Mouse (Mus musculus) forebrain, embryonic 15.5 days (tissue): ENCODE measurements around the gene Nr5a2. TPM values are rescaled to one million over a fixed set of nuclear protein-coding genes. Genes with fewer than 3 reads are reported as not detected.

Experiments used
- ATAC-seq: fragments of 200-750 bp; cut with Nextera tagmentation; replicated peaks from 2 replicates; pipeline ENCODE4 v1.8.0; 2017; ENCODE audit warnings: mild to moderate bottlenecking, moderate TSS enrichment, moderate library complexity
- H3K27ac ChIP-seq: fragments of 300-500 bp; sonication (generic); replicated peaks from 2 replicates; pipeline ENCODE4 v1.5.1; 2015; ENCODE audit warnings: mild to moderate bottlenecking, inconsistent platforms
- H3K27me3 ChIP-seq: fragments of 300-500 bp; sonication (generic); 2 replicates; pipeline ENCODE4 v1.6.1; 2015; ENCODE audit warnings: inconsistent platforms
- H3K36me3 ChIP-seq: fragments of 300-500 bp; sonication (generic); 2 replicates; pipeline ENCODE4 v1.6.1; 2015; ENCODE audit warnings: mild to moderate bottlenecking, inconsistent platforms
- H3K4me1 ChIP-seq: fragments of 300-500 bp; sonication (generic); 2 replicates; pipeline ENCODE4 v1.6.1; 2015; ENCODE audit warnings: inconsistent platforms
- H3K4me2 ChIP-seq: fragments of 300-500 bp; sonication (generic); replicated peaks from 2 replicates; pipeline ENCODE4 v1.6.1; 2015; ENCODE audit warnings: mild to moderate bottlenecking, inconsistent platforms
- H3K4me3 ChIP-seq: fragments of 300-500 bp; sonication (generic); 2 replicates; pipeline ENCODE4 v1.5.1; 2015; ENCODE audit warnings: mild to moderate bottlenecking, inconsistent platforms
- H3K9ac ChIP-seq: fragments of 300-500 bp; sonication (generic); replicated peaks from 2 replicates; pipeline ENCODE4 v1.6.1; 2015; ENCODE audit warnings: mild to moderate bottlenecking, inconsistent platforms
- H3K9me3 ChIP-seq: fragments of 300-500 bp; sonication (generic); 2 replicates; pipeline ENCODE4 v1.6.1; 2016; ENCODE audit warnings: inconsistent platforms
- WGBS: fragments of 180-500 bp; shearing (Covaris S2); methylation state at CpG from one replicate; pipeline ENCODE4 v1.1.7; 2015; ENCODE audit warnings: mixed read lengths; 5-methylcytosine and 5-hydroxymethylcytosine counted together
- polyA plus RNA-seq: library from polyadenylated mRNA; unstranded; fragments of >200 nt; fragmentation: Nextera tagmentation; extraction: Ambion mirVana; gene quantifications from 2 replicates; pipeline ENCODE4 v1.2.1, GENCODE M21; 2015

The Nr5a2 gene
- polyA plus RNA-seq, 1 experiment from 2014 or later: 0.42 TPM

GRCm38 (mm10) chr1:136947394-136948126 lies 12.7 kb downstream of the Nr5a2 start:
- H3K4me1 ChIP-seq: peaks cover 32% of the 10 kb centered on the region
- H3K4me3 ChIP-seq: peak overlapping the region; percentile 39; the same call in 1 of the 2 replicates
- no peaks in the 10 kb centered on the region for H3K9me3 ChIP-seq
- peaks cover 89% of the 10 kb centered on the region for H3K27me3 ChIP-seq
- no peak overlapping the region for H3K9ac ChIP-seq
- H3K27ac ChIP-seq: no peak overlapping the region
- H3K4me2 ChIP-seq: peak overlapping the region; percentile 64
- no peaks in the 10 kb centered on the region for H3K36me3 ChIP-seq
- no peak for ATAC-seq
- WGBS: 1% methylated on average over 20 of the region's 20 CpGs

GRCm38 (mm10) chr1:136946806-136947393 lies 13.3 kb downstream of the Nr5a2 start:
- H3K9me3 ChIP-seq: no peaks in the 10 kb centered on the region
- peaks cover 86% of the 10 kb centered on the region for H3K27me3 ChIP-seq
- H3K27ac ChIP-seq: no peak overlapping the region
- H3K4me3 ChIP-seq: no peak overlapping the region
- under 1% methylated on average over 18 of the region's 18 CpGs for WGBS
- H3K4me1 ChIP-seq: peaks cover 26% of the 10 kb centered on the region
- no peaks in the 10 kb centered on the region for H3K36me3 ChIP-seq
- ATAC-seq: no peak
- no peak overlapping the region for H3K9ac ChIP-seq
- H3K4me2 ChIP-seq: no peak overlapping the region

DNA sequence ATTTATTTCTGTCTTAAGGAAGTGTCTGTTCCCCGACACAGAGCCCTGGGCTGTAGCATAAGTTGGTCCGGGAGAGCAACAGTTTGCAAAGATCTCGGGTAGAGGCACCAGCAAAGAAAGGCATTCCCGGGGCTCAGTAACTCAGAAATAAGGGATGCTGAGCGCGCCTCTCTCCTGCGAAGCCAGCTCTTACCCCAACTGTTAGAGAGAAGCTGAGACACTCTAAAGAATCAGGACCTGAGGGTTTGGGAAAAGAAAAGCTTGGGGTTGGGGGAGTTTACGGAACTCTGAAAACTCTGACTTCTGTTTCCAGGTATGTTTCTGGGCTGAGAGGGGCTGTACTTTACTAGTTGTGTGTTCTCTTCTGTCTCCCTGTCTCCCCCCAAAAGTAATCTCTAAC lies 13.8 kb downstream of the Nr5a2 start:
- Histone ChIP-seq H3K4me2 (no peak overlapping the region), H3K4me1 (peaks cover 26% of the 10 kb centered on the region), H3K9me3 (no peaks in the 10 kb centered on the region), H3K9ac (no peak overlapping the region), H3K27ac (no peak overlapping the region), H3K27me3 (peaks cover 82% of the 10 kb centered on the region), H3K36me3 (no peaks in the 10 kb centered on the region), H3K4me3 (no peak overlapping the region)
- WGBS: 3% methylated on average over 8 of the region's 8 CpGs
- no peak for ATAC-seq

- H3K4me3 ChIP-seq: no peak overlapping the region
- H3K27ac ChIP-seq: no peak overlapping the region
- no peak for ATAC-seq
- WGBS: under 1% methylated on average over 10 of the region's 10 CpGs
- H3K27me3 ChIP-seq: peaks cover 77% of the 10 kb centered on the region
- no peaks in the 10 kb centered on the region for H3K36me3 ChIP-seq
- H3K9me3 ChIP-seq: no peaks in the 10 kb centered on the region
- H3K9ac ChIP-seq: no peak overlapping the region
- H3K4me1 ChIP-seq: peaks cover 26% of the 10 kb centered on the region
- H3K4me2 ChIP-seq: 0 out of 2 replicates have a peak overlapping the region, but pooled peaks have one; percentile 6
Measured at GRCm38 (mm10) chr1:136945876-136946275, 14.4 kb downstream of the Nr5a2 start.

GRCm38 (mm10) chr1:136945426-136945825 lies 14.8 kb downstream of the Nr5a2 start:
- Histone ChIP-seq H3K9me3 (no peaks in the 10 kb centered on the region), H3K9ac (no peak overlapping the region), H3K4me1 (peaks cover 26% of the 10 kb centered on the region), H3K27me3 (peaks cover 77% of the 10 kb centered on the region), H3K27ac (no peak overlapping the region), H3K4me2 (0 out of 2 replicates have a peak overlapping the region, but pooled peaks have one; percentile 6), H3K4me3 (no peak overlapping the region), H3K36me3 (no peaks in the 10 kb centered on the region)
- WGBS: 1% methylated on average over 7 of the region's 7 CpGs
- ATAC-seq: no peak

- Histone ChIP-seq H3K4me1 (peaks cover 4% of the 10 kb centered on the region; the same call in 1 of the 2 replicates), H3K4me3 (no peak overlapping the region), H3K27me3 (peaks cover 36% of the 10 kb centered on the region), H3K9me3 (no peaks in the 10 kb centered on the region), H3K36me3 (no peaks in the 10 kb centered on the region), H3K9ac (no peak overlapping the region), H3K4me2 (no peak overlapping the region), H3K27ac (no peak overlapping the region)
- WGBS: 57% methylated on average over 5 of the region's 5 CpGs
- no peak for ATAC-seq
Measured at GRCm38 (mm10) chr1:136940603-136941002, 19.6 kb downstream of the Nr5a2 start.

GRCm38 (mm10) chr1:136939220-136939619 lies 21.0 kb downstream of the Nr5a2 start:
- whole genome bisulfite sequencing: 70% methylated on average over 1 of the region's 1 CpGs
- ATAC-seq: no peak
- H3K4me3 ChIP-seq: no peak overlapping the region

DNA sequence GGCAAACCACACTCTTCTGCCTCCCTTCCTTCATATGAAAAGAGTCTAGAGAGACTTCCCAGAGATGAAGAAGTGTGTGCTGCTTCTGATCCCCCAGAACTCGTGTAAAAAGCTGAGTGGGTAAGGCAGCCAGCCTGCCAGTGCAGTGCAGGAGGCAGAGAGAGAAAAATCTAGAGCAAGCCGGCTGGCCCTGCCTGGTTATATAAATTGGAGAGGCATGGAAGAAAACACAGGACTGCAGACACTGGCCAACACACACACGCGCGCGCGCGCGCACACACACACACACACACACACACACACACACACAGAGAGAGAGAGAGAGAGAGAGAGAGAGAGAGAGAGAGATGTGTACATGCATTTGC lies 24.3 kb downstream of the Nr5a2 start:
- Histone ChIP-seq H3K9me3 (no peaks in the 10 kb centered on the region), H3K36me3 (no peaks in the 10 kb centered on the region), H3K4me3 (no peak overlapping the region), H3K9ac (no peak overlapping the region), H3K27me3 (0 out of 2 replicates have a peak, but pooled peaks cover 7% of the 10 kb centered on the region), H3K27ac (no peak overlapping the region), H3K4me1 (no peaks in the 10 kb centered on the region), H3K4me2 (no peak overlapping the region)
- ATAC-seq: no peak
- 87% methylated on average over 9 of the region's 9 CpGs for WGBS

More at GRCm38 (mm10) chr1:136939220-136939619, 21.0 kb downstream of the Nr5a2 start:
- Histone ChIP-seq H3K4me2 (no peak overlapping the region), H3K36me3 (no peaks in the 10 kb centered on the region), H3K27ac (no peak overlapping the region), H3K27me3 (peaks cover 23% of the 10 kb centered on the region), H3K4me1 (no peaks in the 10 kb centered on the region), H3K9me3 (no peaks in the 10 kb centered on the region), H3K9ac (no peak overlapping the region)

DNA sequence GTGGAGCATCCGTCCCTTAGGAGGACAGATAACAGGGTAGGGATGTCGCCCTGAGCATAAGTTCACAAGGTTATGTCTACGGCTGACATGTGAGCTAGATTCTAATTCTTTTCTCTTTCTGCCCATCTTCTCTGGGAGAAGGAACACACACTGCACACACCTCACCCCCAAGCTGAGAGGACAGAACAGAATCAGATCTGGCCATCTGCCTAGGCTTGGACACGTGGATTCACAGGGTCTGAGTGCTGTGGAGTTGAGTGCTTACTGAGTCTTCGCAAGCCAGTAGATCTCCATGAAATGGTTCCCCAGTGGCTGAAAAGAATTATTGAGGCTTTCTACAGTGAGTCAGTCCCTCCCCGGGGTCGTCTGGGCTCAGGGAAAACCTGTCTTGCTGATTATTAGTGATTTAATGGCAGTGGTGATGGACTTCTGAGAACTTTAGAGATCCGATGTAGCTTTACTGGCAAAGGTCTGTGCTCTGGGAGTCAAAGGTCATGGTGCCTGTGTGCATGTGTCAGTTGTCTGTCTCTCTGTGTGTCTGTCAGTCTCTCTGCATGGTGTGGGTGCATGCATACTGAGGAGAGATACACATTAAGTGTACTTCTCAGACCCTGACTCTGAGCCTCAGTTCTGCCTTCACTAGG lies 24.8 kb downstream of the Nr5a2 start:
- no peak for ATAC-seq

GRCm38 (mm10) chr1:136934051-136934450 lies 26.2 kb downstream of the Nr5a2 start:
- Histone ChIP-seq H3K4me1 (no peaks in the 10 kb centered on the region), H3K36me3 (no peaks in the 10 kb centered on the region), H3K9ac (no peak overlapping the region), H3K4me3 (no peak overlapping the region), H3K27me3 (no peaks in the 10 kb centered on the region), H3K4me2 (no peak overlapping the region), H3K9me3 (no peaks in the 10 kb centered on the region), H3K27ac (no peak overlapping the region)
- WGBS: 92% methylated on average over 10 of the region's 10 CpGs
- no peak for ATAC-seq

More for the DNA sequence above, 24.8 kb downstream of the Nr5a2 start:
- H3K9me3 ChIP-seq: no peaks in the 10 kb centered on the region
- H3K9ac ChIP-seq: no peak overlapping the region
- H3K4me1 ChIP-seq: no peaks in the 10 kb centered on the region
- WGBS: 81% methylated on average over 8 of the region's 8 CpGs
- H3K4me3 ChIP-seq: no peak overlapping the region
- no peak overlapping the region for H3K4me2 ChIP-seq
- 0 out of 2 replicates have a peak, but pooled peaks cover 3% of the 10 kb centered on the region for H3K27me3 ChIP-seq
- no peaks in the 10 kb centered on the region for H3K36me3 ChIP-seq
- no peak overlapping the region for H3K27ac ChIP-seq

DNA sequence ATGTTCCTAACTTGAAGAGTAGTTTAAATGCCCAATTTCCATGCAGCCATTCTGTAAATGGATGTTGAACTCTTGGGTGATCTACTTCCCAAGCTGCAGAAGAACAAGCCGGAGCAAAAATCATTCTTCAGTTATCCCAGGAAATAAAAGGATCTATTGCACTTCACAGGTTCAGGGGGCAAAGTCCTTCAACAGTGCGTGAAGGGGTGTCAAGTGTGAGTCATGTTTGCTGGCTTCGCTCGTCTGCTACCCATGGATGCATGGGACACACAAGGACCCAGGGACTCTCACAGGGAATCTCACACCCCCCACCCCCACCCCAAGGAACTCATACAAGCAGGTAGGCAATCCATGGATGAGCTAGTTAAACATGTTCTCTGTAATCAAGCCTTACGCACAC lies 29.2 kb downstream of the Nr5a2 start:
- no peaks in the 10 kb centered on the region for H3K27me3 ChIP-seq
- no peak for ATAC-seq
- WGBS: 92% methylated on average over 5 of the region's 5 CpGs

DNA sequence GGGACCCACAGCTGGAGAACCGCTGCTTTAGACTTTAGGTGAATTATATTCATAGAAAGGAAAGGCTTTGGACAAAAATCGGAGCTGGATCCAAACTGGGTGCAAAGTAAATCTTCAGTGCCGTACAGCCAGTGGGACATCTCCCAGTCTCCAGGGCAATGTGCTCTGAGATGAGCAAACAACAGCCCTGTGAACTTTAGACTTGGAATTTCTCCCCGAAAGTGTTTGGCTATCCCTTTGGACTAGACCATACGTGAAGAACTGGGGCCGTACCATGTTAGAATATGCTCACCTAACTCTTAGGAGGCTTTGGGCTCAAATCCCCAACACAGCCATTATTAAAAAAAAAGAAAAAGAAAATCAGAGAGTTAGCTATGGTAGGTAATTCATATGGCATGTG lies 30.5 kb downstream of the Nr5a2 start:
- 92% methylated on average over 6 of the region's 6 CpGs for WGBS
- H3K9me3 ChIP-seq: no peaks in the 10 kb centered on the region
- no peak overlapping the region for H3K4me2 ChIP-seq
- no peak overlapping the region for H3K27ac ChIP-seq
- no peaks in the 10 kb centered on the region for H3K36me3 ChIP-seq
- H3K9ac ChIP-seq: no peak overlapping the region
- H3K4me3 ChIP-seq: no peak overlapping the region
- no peaks in the 10 kb centered on the region for H3K27me3 ChIP-seq
- ATAC-seq: no peak
- H3K4me1 ChIP-seq: no peaks in the 10 kb centered on the region

More for the DNA sequence above, 29.2 kb downstream of the Nr5a2 start:
- Histone ChIP-seq H3K9me3 (no peaks in the 10 kb centered on the region), H3K36me3 (no peaks in the 10 kb centered on the region), H3K9ac (no peak overlapping the region), H3K4me1 (no peaks in the 10 kb centered on the region), H3K4me3 (no peak overlapping the region), H3K27ac (no peak overlapping the region), H3K4me2 (no peak overlapping the region)
